Mouse (Mus musculus): Measurements from ENCODE around the gene Siglece. TPM values are rescaled to one million over a fixed set of nuclear protein-coding genes. Genes with fewer than 3 reads are reported as not detected.
A peak's percentile ranks its signal among the peaks of the same experiment; 100 is the strongest.
"Not testable (repeated sequence)": the region's sequence is repeated elsewhere in the genome, so short reads cannot be mapped to it uniquely, and the experiment has no call there.

Siglece gene
- polyA plus RNA-seq, 1 experiment = 47.6 TPM

GRCm38 (mm10) chr7:43671064-43671808 is 11.3 kb upstream of the Siglece start:
- TF ChIP-seq CTCF (IDR thresholded peaks at IDR 0.05; ENCODE audit: low read depth, low read length) (no peak), POLR2A (IDR thresholded peaks at IDR 0.05; ENCODE audit: borderline replicate concordance, low read depth, low read length) (no peak)
- Histone ChIP-seq H3K27ac (ENCODE audit: insufficient read depth, low read depth, low read length) (peak overlapping the region; percentile 73), H3K4me1 (ENCODE audit: control insufficient read depth, insufficient read depth, low read length) (peaks cover 48% of the 10 kb centered on the region), H3K4me3 (ENCODE audit: insufficient read depth, low read length) (peak overlapping the region; percentile 32)

DNA sequence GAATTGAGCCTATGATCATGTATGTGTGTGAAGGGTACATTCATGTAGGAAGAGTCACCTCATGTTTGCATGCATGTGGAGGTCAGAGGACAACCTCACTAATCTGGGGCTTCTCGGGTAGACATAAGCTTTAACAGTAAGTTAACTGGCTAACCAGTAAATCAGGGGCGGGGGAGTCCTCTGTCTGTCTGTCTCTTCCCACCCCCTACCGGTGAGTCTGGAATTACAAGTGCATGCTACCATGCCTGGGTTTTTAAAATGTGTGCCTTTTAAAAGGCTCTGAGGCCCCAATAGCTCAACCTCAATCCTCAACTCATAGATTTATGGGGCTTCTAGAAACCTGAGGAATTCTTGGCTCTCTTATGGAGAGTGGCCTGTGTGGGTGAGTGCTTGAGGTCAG is 8.6 kb upstream of the Siglece start:
- TF ChIP-seq CTCF (IDR thresholded peaks at IDR 0.05; ENCODE audit: low read depth, low read length) (no peak), POLR2A (IDR thresholded peaks at IDR 0.05; ENCODE audit: borderline replicate concordance, low read depth, low read length) (no peak)
- peaks cover 58% of the 10 kb centered on the region for H3K4me1 ChIP-seq (ENCODE audit: control insufficient read depth, insufficient read depth, low read length)
- H3K27ac ChIP-seq (ENCODE audit: insufficient read depth, low read depth, low read length) = no peak overlapping the region
- H3K4me3 ChIP-seq (ENCODE audit: insufficient read depth, low read length) = no peak overlapping the region

GRCm38 (mm10) chr7:43667221-43667620 is 7.3 kb upstream of the Siglece start:
- H3K4me1 ChIP-seq (ENCODE audit: control insufficient read depth, insufficient read depth, low read length) = peaks cover 61% of the 10 kb centered on the region
- not testable (repeated sequence) for H3K4me3 ChIP-seq (ENCODE audit: insufficient read depth, low read length); H3K27ac ChIP-seq (ENCODE audit: insufficient read depth, low read depth, low read length)

GRCm38 (mm10) chr7:43662804-43663203 is 2.8 kb upstream of the Siglece start:
- no peak overlapping the region for H3K4me3 ChIP-seq (ENCODE audit: insufficient read depth, low read length)
- H3K4me1 ChIP-seq (ENCODE audit: control insufficient read depth, insufficient read depth, low read length) = peaks cover 54% of the 10 kb centered on the region
- TF ChIP-seq POLR2A (IDR thresholded peaks at IDR 0.05; ENCODE audit: borderline replicate concordance, low read depth, low read length) (no peak), CTCF (IDR thresholded peaks at IDR 0.05; ENCODE audit: low read depth, low read length) (no peak)
- 0 out of 2 replicates have a peak overlapping the region, but pooled peaks have one; percentile 15 for H3K27ac ChIP-seq (ENCODE audit: insufficient read depth, low read depth, low read length)

- H3K4me3 ChIP-seq (ENCODE audit: insufficient read depth, low read length) = no peak overlapping the region
- TF ChIP-seq POLR2A (IDR thresholded peaks at IDR 0.05; ENCODE audit: borderline replicate concordance, low read depth, low read length) (no peak), CTCF (IDR thresholded peaks at IDR 0.05; ENCODE audit: low read depth, low read length) (no peak)
- no peak overlapping the region for H3K27ac ChIP-seq (ENCODE audit: insufficient read depth, low read depth, low read length)
- H3K4me1 ChIP-seq (ENCODE audit: control insufficient read depth, insufficient read depth, low read length) = peaks cover 64% of the 10 kb centered on the region
These were observed 3.7 kb downstream of the Siglece start for GRCm38 (mm10) chr7:43656232-43656631.

DNA sequence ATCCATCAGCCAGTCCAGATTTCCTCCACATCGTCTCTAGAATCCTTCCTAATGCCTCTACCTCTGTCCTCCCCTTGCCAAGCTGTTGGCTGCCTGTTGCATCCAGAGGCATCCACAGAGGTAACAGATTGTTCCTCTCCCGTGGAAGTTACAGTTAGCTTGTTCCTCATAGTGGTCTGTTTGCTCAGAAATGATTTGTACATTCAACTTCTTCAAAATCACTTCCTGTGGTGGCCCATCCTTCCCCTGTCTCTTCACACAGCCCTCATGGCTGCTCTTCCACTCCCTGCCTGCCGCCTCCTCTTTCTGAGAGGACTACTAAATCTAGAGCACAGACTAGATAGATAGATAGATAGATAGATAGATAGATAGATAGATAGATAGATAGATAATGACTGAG is 5.4 kb downstream of the Siglece start:
- H3K4me1 ChIP-seq (ENCODE audit: control insufficient read depth, insufficient read depth, low read length) = peaks cover 54% of the 10 kb centered on the region
- no peak overlapping the region for H3K4me3 ChIP-seq (ENCODE audit: insufficient read depth, low read length)
- H3K27ac ChIP-seq (ENCODE audit: insufficient read depth, low read depth, low read length) = peak overlapping the region; percentile 56; the same call in 1 of the 2 replicates
- no peak for TF ChIP-seq POLR2A (IDR thresholded peaks at IDR 0.05; ENCODE audit: borderline replicate concordance, low read depth, low read length)
- TF ChIP-seq CTCF (IDR thresholded peaks at IDR 0.05; ENCODE audit: low read depth, low read length) = no peak

DNA sequence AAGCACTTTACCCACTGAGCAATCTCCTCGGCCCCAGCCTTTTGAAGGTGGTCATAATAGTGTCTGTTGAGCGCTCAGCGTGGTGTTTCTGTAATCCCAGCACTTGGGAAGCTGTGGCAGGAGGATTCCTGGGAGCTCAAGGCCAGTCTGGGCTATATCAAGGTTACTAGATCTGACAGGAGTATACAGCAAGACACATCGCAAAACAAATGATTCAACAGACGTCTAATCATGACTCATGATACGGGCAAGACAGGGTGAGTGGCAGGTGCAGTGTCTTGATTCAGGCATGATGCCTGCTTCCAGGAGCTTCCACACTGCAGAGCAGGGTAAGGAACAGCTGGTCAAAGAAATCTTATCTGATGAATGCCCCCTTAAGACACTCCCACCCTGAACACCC is 7.3 kb downstream of the Siglece start:
- Histone ChIP-seq H3K27ac (ENCODE audit: insufficient read depth, low read depth, low read length) (no peak overlapping the region), H3K4me3 (ENCODE audit: insufficient read depth, low read length) (no peak overlapping the region), H3K4me1 (ENCODE audit: control insufficient read depth, insufficient read depth, low read length) (peaks cover 37% of the 10 kb centered on the region)
- TF ChIP-seq CTCF (IDR thresholded peaks at IDR 0.05; ENCODE audit: low read depth, low read length) = no peak
- no peak for TF ChIP-seq POLR2A (IDR thresholded peaks at IDR 0.05; ENCODE audit: borderline replicate concordance, low read depth, low read length)

GRCm38 (mm10) chr7:43643046-43643652 is 16.8 kb downstream of the Siglece start:
- Histone ChIP-seq H3K27ac (ENCODE audit: insufficient read depth, low read depth, low read length) (peak overlapping the region; percentile 92), H3K4me1 (ENCODE audit: control insufficient read depth, insufficient read depth, low read length) (peaks cover 45% of the 10 kb centered on the region), H3K4me3 (ENCODE audit: insufficient read depth, low read length) (0 out of 2 replicates have a peak overlapping the region, but pooled peaks have one; percentile 0)
- no peak for TF ChIP-seq CTCF (IDR thresholded peaks at IDR 0.05; ENCODE audit: low read depth, low read length)
- TF ChIP-seq POLR2A (IDR thresholded peaks at IDR 0.05; ENCODE audit: borderline replicate concordance, low read depth, low read length) = no peak

- H3K4me1 ChIP-seq (ENCODE audit: control insufficient read depth, insufficient read depth, low read length) = peaks cover 48% of the 10 kb centered on the region
These were observed 17.4 kb downstream of the Siglece start for GRCm38 (mm10) chr7:43642587-43642986.

GRCm38 (mm10) chr7:43637118-43637517 is 22.8 kb downstream of the Siglece start:
- no peak overlapping the region for H3K4me3 ChIP-seq (ENCODE audit: insufficient read depth, low read length)
- H3K27ac ChIP-seq (ENCODE audit: insufficient read depth, low read depth, low read length) = peak overlapping the region; percentile 23; the same call in 1 of the 2 replicates
- TF ChIP-seq CTCF (IDR thresholded peaks at IDR 0.05; ENCODE audit: low read depth, low read length) = no peak
- TF ChIP-seq POLR2A (IDR thresholded peaks at IDR 0.05; ENCODE audit: borderline replicate concordance, low read depth, low read length) = no peak
- H3K4me1 ChIP-seq (ENCODE audit: control insufficient read depth, insufficient read depth, low read length) = peaks cover 37% of the 10 kb centered on the region

More at GRCm38 (mm10) chr7:43642587-43642986, 17.4 kb downstream of the Siglece start:
- Histone ChIP-seq H3K4me3 (ENCODE audit: insufficient read depth, low read length) (no peak overlapping the region), H3K27ac (ENCODE audit: insufficient read depth, low read depth, low read length) (peak overlapping the region; percentile 92)
- TF ChIP-seq POLR2A (IDR thresholded peaks at IDR 0.05; ENCODE audit: borderline replicate concordance, low read depth, low read length) (no peak), CTCF (IDR thresholded peaks at IDR 0.05; ENCODE audit: low read depth, low read length) (no peak)
